In the genomic region with DNA sequence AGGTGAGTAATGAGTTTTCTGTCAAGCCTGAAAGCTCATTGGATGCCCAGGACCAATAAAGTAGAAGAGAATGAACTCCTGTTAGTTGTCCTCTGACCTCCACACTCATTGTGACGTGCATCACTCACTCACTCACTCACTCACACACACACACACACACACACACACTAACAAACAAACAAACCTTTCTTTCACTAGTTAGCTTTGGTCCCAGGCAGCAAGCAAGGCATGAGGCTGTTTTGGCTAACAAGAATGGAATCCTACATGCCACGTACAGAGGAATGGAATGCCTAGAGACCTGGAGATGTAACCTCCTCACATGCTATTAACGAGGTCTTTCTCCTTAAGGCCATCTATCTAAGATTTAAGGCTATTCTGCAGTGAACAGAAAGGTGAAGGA, we compare ENCODE assay signal across 13 mouse cellular contexts.
"Had no signal": no experiment of that assay in that cellular context is flagged by ENCODE, and none has a peak within 500 bp of the region (broad histone marks: within the 10 kb centered on the region; RNA-seq: fewer than 3 reads in every experiment).

No protein-coding gene starts in this region.

- H3K9me3 ChIP-seq: midbrain, embryonic 10.5 days; midbrain, embryonic 12.5 days; neural tube, embryonic 12.5 days; stomach, embryonic 15.5 days had no signal

- H3K4me3 ChIP-seq: midbrain, embryonic 10.5 days; midbrain, embryonic 12.5 days; neural tube, embryonic 12.5 days; stomach, embryonic 15.5 days had no signal

- H3K27me3 ChIP-seq: midbrain, embryonic 12.5 days; neural tube, embryonic 12.5 days; stomach, embryonic 15.5 days had no signal

- H3K27ac ChIP-seq: midbrain, embryonic 10.5 days; midbrain, embryonic 12.5 days; neural tube, embryonic 12.5 days; stomach, embryonic 15.5 days; stomach, postnatal 0 days had no signal

- H3K9ac ChIP-seq: lung, embryonic 14.5 days; midbrain, embryonic 12.5 days; neural tube, embryonic 12.5 days; stomach, embryonic 15.5 days had no signal

- H3K36me3 ChIP-seq: midbrain, embryonic 10.5 days; midbrain, embryonic 12.5 days; neural tube, embryonic 12.5 days; stomach, embryonic 15.5 days had no signal

- H3K4me1 ChIP-seq: stomach, embryonic 15.5 days had no signal

- DNase-seq: lung, embryonic 14.5 days; lung, postnatal 10 days; lung, postnatal 4 days; midbrain, embryonic 14.5 days; right cerebral cortex, postnatal 14 days; thymus, adult 2 months; thymus, postnatal 25 days; thymus, postnatal 4 days had no signal

- H3K4me2 ChIP-seq: lung, embryonic 14.5 days; midbrain, embryonic 12.5 days; neural tube, embryonic 12.5 days; stomach, embryonic 15.5 days had no signal
